Mouse (Mus musculus) B cell, adult 62 days (primary cell): ENCODE results near the gene Sfpq. TPM values are rescaled to one million over a fixed set of nuclear protein-coding genes. Genes with fewer than 3 reads are reported as not detected.

Experiments used
- total RNA-seq: library from RNA; stranded (reverse); gene quantifications from 4 replicates; pipeline ENCODE4 v1.2.4, GENCODE M21; 2023

Gene Sfpq
- 909 to 980 TPM (median 975 TPM) in 4 replicates for total RNA-seq

DNA sequence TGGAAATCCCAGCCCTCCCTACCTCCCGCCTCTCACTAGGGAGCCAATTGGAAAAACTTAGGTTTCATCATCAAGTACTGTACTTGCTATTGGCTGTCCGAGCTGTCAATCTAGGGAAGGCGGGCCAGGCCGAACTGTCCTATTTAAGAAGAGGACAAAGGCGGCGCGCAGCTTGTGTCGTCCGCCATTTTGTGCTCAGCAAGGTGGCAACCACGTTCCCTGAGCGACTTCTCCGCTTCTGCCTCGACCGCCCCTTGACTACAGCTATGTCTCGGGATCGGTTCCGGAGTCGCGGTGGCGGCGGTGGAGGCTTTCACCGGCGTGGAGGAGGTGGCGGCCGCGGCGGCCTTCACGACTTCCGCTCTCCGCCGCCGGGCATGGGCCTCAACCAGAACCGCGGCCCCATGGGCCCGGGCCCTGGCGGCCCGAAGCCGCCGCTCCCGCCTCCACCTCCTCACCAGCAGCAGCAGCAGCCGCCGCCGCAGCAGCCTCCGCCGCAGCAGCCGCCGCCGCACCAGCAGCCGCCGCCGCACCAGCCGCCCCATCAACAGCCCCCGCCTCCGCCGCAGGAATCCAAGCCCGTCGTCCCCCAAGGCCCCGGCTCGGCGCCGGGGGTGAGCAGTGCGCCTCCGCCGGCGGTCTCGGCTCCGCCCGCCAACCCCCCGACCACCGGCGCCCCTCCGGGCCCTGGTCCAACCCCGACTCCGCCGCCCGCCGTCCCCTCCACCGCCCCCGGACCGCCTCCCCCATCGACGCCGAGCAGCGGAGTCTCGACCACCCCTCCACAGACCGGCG, at the start of gene Sfpq:
Sfpq (plus strand) TSS at position 174 of the 795 bp plus-strand sequence.

DNA sequence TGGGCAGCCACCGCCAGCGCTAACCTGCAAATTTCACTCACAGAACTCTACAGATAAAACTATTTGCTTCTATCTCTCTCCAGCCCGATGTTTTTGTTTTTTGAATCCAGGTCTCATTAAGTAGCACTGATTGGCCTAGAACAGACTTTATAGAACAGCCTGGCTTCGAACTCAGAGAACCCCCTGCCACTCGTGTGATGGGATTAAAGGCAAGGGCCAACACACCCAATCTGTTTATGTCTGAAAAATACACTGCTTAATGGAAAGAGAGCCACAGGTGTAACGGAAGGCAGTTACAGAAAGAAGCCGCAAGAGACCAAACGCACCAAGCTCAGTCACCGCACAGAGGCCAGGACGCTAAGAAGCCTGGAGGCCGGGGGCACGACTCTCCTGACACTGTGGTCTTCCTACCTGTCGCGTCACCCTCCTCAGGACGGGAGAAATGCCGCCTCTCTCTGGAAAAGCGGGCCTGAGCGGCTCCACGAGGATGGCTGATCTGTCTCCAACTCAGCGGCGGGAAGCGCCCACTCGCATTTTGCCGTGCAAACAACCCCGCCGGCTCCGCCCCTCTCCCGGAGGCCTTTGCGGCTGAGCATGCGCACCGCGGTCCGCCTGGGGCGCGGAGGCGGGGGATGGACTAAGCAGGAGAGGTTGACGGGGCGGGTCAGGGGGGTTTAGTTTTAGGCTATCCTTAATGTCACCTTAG, 39.6 kb downstream of the Sfpq start, which contains the start of gene Zmym1:
Zmym1 (minus strand) TSS at position 568 of the 706 bp plus-strand sequence.

DNA sequence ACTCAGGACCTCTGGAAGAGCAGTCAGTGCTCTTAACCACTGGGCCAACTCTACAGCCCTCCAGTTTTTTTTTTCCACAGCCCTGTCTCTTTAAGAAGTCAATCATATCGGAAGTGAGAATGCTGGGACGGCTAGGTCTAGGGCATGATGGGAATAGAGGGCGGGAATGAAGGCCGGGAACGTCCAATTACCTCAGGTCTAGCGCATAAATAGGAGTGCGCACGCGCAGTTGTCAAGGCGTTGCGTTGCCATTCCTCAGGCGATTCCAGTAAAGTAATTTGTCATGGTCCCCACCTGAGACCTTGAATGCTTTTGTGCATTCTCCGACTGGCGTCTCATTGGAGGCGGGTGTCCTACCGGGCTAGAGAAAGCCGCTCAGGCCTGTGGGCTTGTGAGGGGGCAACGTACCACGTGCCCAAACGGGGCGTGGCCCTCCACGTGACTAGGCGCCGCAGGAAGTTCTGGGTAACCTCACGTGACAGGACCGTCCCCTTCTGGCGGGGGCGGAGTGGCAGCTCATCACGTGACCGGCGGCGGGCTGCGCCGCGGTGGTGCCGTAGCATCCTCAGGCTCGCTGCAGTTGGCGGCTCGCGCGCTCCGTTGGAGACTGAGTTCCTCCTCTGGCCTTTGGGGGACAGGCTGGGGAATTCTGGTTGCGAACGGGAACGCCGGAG, 55.9 kb downstream of the Sfpq start, which contains the start of gene Zmym6:
Zmym6 (plus strand) TSS at position 509 of the 674 bp plus-strand sequence.

Other genes starting within 250 kb of the Sfpq start
- gene Zmym4, start 53.2 kb upstream of the Sfpq start, total RNA-seq, result 49.7 to 61.0 TPM (median 52.7 TPM) in 4 replicates
- 11.4 to 17.4 TPM (median 14.5 TPM) in 4 replicates for gene Zmym1, start 39.8 kb downstream of the Sfpq start, total RNA-seq
- gene Zmym6, start 56.1 kb downstream of the Sfpq start, total RNA-seq, result 24.1 to 34.9 TPM (median 29.3 TPM) in 4 replicates
- 6.9 to 9.3 TPM (median 7.7 TPM) in 4 replicates for gene Tmem35b, start 102.4 kb downstream of the Sfpq start, total RNA-seq
- gene Dlgap3, start 147.9 kb downstream of the Sfpq start, total RNA-seq, result 0.42 to 1.5 TPM (median 0.82 TPM) in 4 replicates
- gene Smim12, start 222.5 kb downstream of the Sfpq start, total RNA-seq, result 18.9 to 22.4 TPM (median 21.8 TPM) in 4 replicates